Mouse (Mus musculus): ENCODE results near the gene Dhx58.

DNA sequence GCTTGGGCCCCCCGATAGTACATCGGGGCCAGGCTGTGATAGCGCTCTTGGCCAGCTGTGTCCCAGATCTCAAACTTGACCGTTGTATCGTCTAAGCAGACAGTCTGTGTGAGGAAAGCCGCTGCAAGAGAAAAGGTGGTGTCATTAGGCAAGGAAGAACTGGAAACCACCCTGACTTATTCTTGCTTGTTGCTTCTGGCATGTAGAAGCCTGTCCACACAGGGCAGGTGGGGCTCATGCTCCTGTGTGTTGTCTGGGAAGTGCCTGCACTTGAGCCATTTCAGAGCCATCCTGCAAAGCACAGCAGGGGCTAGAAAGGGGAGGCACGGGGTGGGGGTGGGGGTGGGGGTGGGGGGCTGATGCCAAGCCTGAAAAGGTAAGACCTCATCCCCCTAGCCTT lies 14.4 kb upstream of the Dhx58 start:
- TF ChIP-seq POLR2A (IDR thresholded peaks at IDR 0.05; ENCODE audit: control insufficient read depth, extremely low read depth, insufficient read depth, low read length, poor library complexity) (no peak), CTCF (IDR thresholded peaks at IDR 0.05; ENCODE audit: borderline replicate concordance, control insufficient read depth, extremely low read depth, insufficient read depth, low read length, poor library complexity) (no peak)
